ENCODE assay signal across 27 mouse cellular contexts in the genomic region with DNA sequence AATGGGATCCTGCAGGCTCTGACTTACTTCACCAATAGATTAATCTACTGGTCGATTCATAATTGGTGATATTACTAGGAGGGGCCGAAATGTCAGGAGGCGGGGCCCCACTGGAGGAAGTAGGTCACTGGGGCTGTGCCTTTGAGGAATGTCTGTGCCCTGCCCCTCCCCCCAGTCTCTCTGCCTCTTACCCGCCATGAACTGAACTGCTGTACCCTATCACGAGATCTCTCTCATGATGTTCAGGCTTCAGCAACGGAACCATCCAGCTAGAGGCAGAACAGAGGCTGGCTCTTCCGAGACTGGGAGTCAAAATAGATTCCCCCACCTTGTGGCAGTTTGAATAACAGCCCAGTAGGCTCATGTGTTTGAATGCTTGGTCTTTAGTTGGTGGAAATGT.
"Had no signal": no experiment of that assay in that cellular context is flagged by ENCODE, and none has a peak within 500 bp of the region (broad histone marks: within the 10 kb centered on the region; RNA-seq: fewer than 3 reads in every experiment).

No protein-coding gene starts in this region.

- H3K4me2 ChIP-seq: embryonic facial prominence, embryonic 12.5 days; embryonic facial prominence, embryonic 13.5 days; embryonic facial prominence, embryonic 15.5 days; forebrain, embryonic 12.5 days; forebrain, embryonic 13.5 days; forebrain, embryonic 15.5 days had no signal

- H3K27ac ChIP-seq: embryonic facial prominence, embryonic 10.5 days; embryonic facial prominence, embryonic 12.5 days; embryonic facial prominence, embryonic 13.5 days; embryonic facial prominence, embryonic 15.5 days; forebrain, embryonic 10.5 days; forebrain, embryonic 12.5 days; forebrain, embryonic 13.5 days; forebrain, embryonic 15.5 days; gastrocnemius, adult 2 months; heart, adult 2 months had no signal

- H3K9me3 ChIP-seq: embryonic facial prominence, embryonic 10.5 days; embryonic facial prominence, embryonic 12.5 days; embryonic facial prominence, embryonic 13.5 days; embryonic facial prominence, embryonic 15.5 days; forebrain, embryonic 10.5 days; forebrain, embryonic 12.5 days; forebrain, embryonic 13.5 days; forebrain, embryonic 15.5 days had no signal

- H3K36me3 ChIP-seq: embryonic facial prominence, embryonic 10.5 days; embryonic facial prominence, embryonic 12.5 days; embryonic facial prominence, embryonic 13.5 days; embryonic facial prominence, embryonic 15.5 days; forebrain, embryonic 10.5 days; forebrain, embryonic 12.5 days; forebrain, embryonic 15.5 days had no signal

- H3K4me3 ChIP-seq: embryonic facial prominence, embryonic 10.5 days; embryonic facial prominence, embryonic 12.5 days; embryonic facial prominence, embryonic 13.5 days; embryonic facial prominence, embryonic 15.5 days; erythroblast, embryonic 14.5 days; forebrain, embryonic 10.5 days; forebrain, embryonic 12.5 days; forebrain, embryonic 13.5 days; forebrain, embryonic 15.5 days; gastrocnemius, adult 2 months; heart, adult 2 months had no signal

- H3K9ac ChIP-seq: embryonic facial prominence, embryonic 12.5 days; embryonic facial prominence, embryonic 13.5 days; embryonic facial prominence, embryonic 15.5 days; forebrain, embryonic 12.5 days; forebrain, embryonic 13.5 days; forebrain, embryonic 15.5 days; forebrain, postnatal 0 days had no signal

- ATAC-seq: forebrain, embryonic 13.5 days; forebrain, embryonic 14.5 days; forebrain, embryonic 15.5 days; forebrain, embryonic 16.5 days; forebrain, postnatal 0 days had no signal

- DNase-seq: cerebellum, adult 9-10 months; cerebellum, adult 9-11 months; cerebellum, postnatal 10 days; cerebellum, postnatal 14 days; cerebellum, postnatal 25 days; cerebellum, postnatal 36 days; embryo, embryonic 11 days; forebrain, postnatal 0 days; gastrocnemius, adult 2 months; gastrocnemius, postnatal 10 days; gastrocnemius, postnatal 14 days; gastrocnemius, postnatal 25 days; gastrocnemius, postnatal 36 days; heart, adult 11 months; heart, adult 18-20 months; heart, adult 2 months had no signal

- H3K27me3 ChIP-seq: embryonic facial prominence, embryonic 12.5 days; embryonic facial prominence, embryonic 13.5 days; embryonic facial prominence, embryonic 15.5 days; forebrain, embryonic 12.5 days; forebrain, embryonic 13.5 days; forebrain, embryonic 15.5 days had no signal
